Mouse (Mus musculus) liver, embryonic 14.5 days (tissue): ENCODE measurements around the gene Dot1l. TPM values are rescaled to one million over a fixed set of nuclear protein-coding genes. Genes with fewer than 3 reads are reported as not detected.

Source experiments
- ATAC-seq: fragments of 200-750 bp; cut with Nextera tagmentation; 2 replicates; pipeline ENCODE4 v1.8.0; 2017; ENCODE audit warnings: moderate number of reproducible peaks, mild to moderate bottlenecking, moderate library complexity; ENCODE audit not compliant: insufficient read depth
- DNase-seq, 3 experiments: peaks; one replicate each; pipeline ENCODE4 v3.0.0-alpha.2; 2012 to 2013; ENCODE audit warnings: low read depth in 3 of 3, low spot score in 3 of 3
- H3K27ac ChIP-seq: fragments of 300-500 bp; sonication (generic); 2 replicates; pipeline ENCODE4 v1.5.1; 2014; ENCODE audit warnings: moderate library complexity, mild to moderate bottlenecking, control low read depth, inconsistent platforms
- H3K27me3 ChIP-seq: fragments of 300-500 bp; sonication (generic); 2 replicates; pipeline ENCODE4 v1.6.1; 2014; ENCODE audit warnings: mild to moderate bottlenecking, low read length, moderate library complexity; ENCODE audit not compliant: control insufficient read depth, insufficient read depth
- H3K36me3 ChIP-seq: fragments of 300-500 bp; sonication (generic); replicated peaks from 2 replicates; pipeline ENCODE4 v1.6.1; 2014; ENCODE audit warnings: low read depth; ENCODE audit not compliant: control insufficient read depth, insufficient read depth
- H3K4me1 ChIP-seq, 2 experiments: fragments of 200-500 bp in 1 of 2; fragments of 300-500 bp in 1 of 2; sonication (generic) in 1 of 2; replicated peaks; 2 replicates each; pipeline ENCODE4 v1.6.1; 2012 to 2014; ENCODE audit warnings: antibody characterized with exemption in 1 of 2, inconsistent platforms in 1 of 2, low read length in 1 of 2; ENCODE audit not compliant: control insufficient read depth in 2 of 2, insufficient read depth in 2 of 2
- H3K4me2 ChIP-seq: fragments of 300-500 bp; sonication (generic); 2 replicates; pipeline ENCODE4 v1.6.1; 2014; ENCODE audit warnings: low read depth, mild to moderate bottlenecking, control low read depth, moderate library complexity
- H3K4me3 ChIP-seq, 2 experiments: fragments of 200-500 bp in 1 of 2; fragments of 300-500 bp in 1 of 2; sonication (generic) in 1 of 2; 2 replicates each; pipeline ENCODE4 v1.5.1; 2012 to 2014; ENCODE audit warnings: low read depth in 2 of 2, low read length in 2 of 2, mild to moderate bottlenecking in 2 of 2, control low read depth in 1 of 2, inconsistent platforms in 1 of 2, moderate library complexity in 1 of 2; ENCODE audit not compliant: insufficient read depth in 1 of 2
- H3K9ac ChIP-seq: fragments of 300-500 bp; sonication (generic); replicated peaks from 2 replicates; pipeline ENCODE4 v1.6.1; 2014; ENCODE audit warnings: mild to moderate bottlenecking, control low read depth, moderate library complexity
- H3K9me3 ChIP-seq: fragments of 300-500 bp; sonication (generic); 2 replicates; pipeline ENCODE4 v1.6.1; 2016; ENCODE audit warnings: low read length, mixed read lengths; ENCODE audit not compliant: control insufficient read depth
- CTCF ChIP-seq: IDR thresholded peaks from 2 replicates; pipeline ENCODE4 v1.5.1; 2016; ENCODE audit warnings: antibody characterized with exemption, low read depth, control low read depth
- EP300 ChIP-seq: IDR thresholded peaks from 2 replicates; pipeline ENCODE4 v1.6.1; 2016; ENCODE audit warnings: antibody characterized with exemption, low read depth
- WGBS: fragments of 180-500 bp; shearing (Covaris S2); extraction: QIAGEN DNeasy Blood & Tissue Kit; methylation state at CpG from one replicate; pipeline ENCODE4 v1.1.7; 2014; ENCODE audit not compliant: insufficient replicate concordance; 5-methylcytosine and 5-hydroxymethylcytosine counted together
- polyA plus RNA-seq, 2 experiments: library from polyadenylated mRNA; depleted of rRNA in 1 of 2; stranded (reverse) in 1 of 2; unstranded in 1 of 2; fragments of >200 nt; fragmentation: Nextera tagmentation in 1 of 2; extraction: Ambion mirVana in 1 of 2; gene quantifications; 2 replicates each; pipeline versions ENCODE4 v1.2.1 to v1.2.3; 2012 to 2014

Dot1l gene
- polyA plus RNA-seq, 2 experiments = 7.1 to 11.6 TPM

- WGBS = 72% methylated on average over 4 of the region's 4 CpGs
- Histone ChIP-seq H3K27ac (no peak overlapping the region), H3K27me3 (no peaks in the 10 kb centered on the region), H3K9me3 (no peaks in the 10 kb centered on the region), H3K4me1 (peaks cover 3 to 11% of the 10 kb centered on the region in 2 experiments; a peak in 3 of 4 replicates), H3K4me3 (no peak overlapping the region), H3K36me3 (peaks cover 75% of the 10 kb centered on the region), H3K4me2 (no peak overlapping the region), H3K9ac (no peak overlapping the region)
- no peak for TF ChIP-seq EP300
- no peak for TF ChIP-seq CTCF
- peak; percentile 16; the same call in 1 of the 2 replicates for ATAC-seq
- no peak for DNase-seq
Observed at GRCm38 (mm10) chr10:80774981-80775380, 20.0 kb downstream of the Dot1l start.

GRCm38 (mm10) chr10:80775731-80776130 is 20.7 kb downstream of the Dot1l start:
- Histone ChIP-seq H3K4me3 (no peak overlapping the region), H3K27ac (no peak overlapping the region), H3K27me3 (no peaks in the 10 kb centered on the region), H3K9ac (no peak overlapping the region), H3K36me3 (peaks cover 73% of the 10 kb centered on the region), H3K9me3 (no peaks in the 10 kb centered on the region), H3K4me2 (no peak overlapping the region), H3K4me1 (peaks cover 3 to 9% of the 10 kb centered on the region in 2 experiments; a peak in 3 of 4 replicates)
- DNase-seq (no peak), ATAC-seq (no peak)
- TF ChIP-seq EP300 = no peak
- no peak for TF ChIP-seq CTCF
- WGBS = 81% methylated on average over 4 of the region's 4 CpGs

DNA sequence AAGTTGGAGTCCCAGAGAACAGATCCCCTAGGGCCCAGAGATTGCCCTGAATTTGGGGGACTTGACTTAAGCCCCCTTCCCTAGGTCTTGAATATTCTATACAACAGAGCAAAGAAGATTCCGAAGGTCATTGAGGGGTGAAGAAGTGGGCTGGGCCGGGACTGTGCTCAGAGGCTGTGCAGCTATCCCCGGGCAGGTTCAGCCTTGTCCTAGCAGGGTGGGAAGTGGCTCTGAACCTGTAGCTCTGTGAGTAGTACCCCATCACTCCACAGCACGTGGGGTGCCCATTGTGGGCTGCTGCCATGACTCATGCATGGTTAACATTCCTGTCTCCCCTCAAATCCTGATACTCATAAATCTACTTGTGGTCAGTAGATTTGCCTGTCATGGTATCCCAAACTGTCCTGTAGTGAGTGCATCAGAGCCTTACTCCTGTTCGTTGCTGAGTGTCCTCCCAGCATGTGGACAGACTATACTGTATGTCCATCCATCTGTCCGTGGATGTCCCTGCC is 21.4 kb downstream of the Dot1l start:
- no peak for ATAC-seq
- Histone ChIP-seq H3K9me3 (no peaks in the 10 kb centered on the region), H3K4me1 (peaks cover 3 to 9% of the 10 kb centered on the region in 2 experiments; a peak in 3 of 4 replicates), H3K27me3 (no peaks in the 10 kb centered on the region), H3K36me3 (peaks cover 73% of the 10 kb centered on the region), H3K9ac (no peak overlapping the region), H3K27ac (no peak overlapping the region), H3K4me2 (no peak overlapping the region), H3K4me3 (no peak overlapping the region)
- TF ChIP-seq EP300 (no peak), CTCF (no peak)
- WGBS = 82% methylated on average over 6 of the region's 6 CpGs
- no peak for DNase-seq

DNA sequence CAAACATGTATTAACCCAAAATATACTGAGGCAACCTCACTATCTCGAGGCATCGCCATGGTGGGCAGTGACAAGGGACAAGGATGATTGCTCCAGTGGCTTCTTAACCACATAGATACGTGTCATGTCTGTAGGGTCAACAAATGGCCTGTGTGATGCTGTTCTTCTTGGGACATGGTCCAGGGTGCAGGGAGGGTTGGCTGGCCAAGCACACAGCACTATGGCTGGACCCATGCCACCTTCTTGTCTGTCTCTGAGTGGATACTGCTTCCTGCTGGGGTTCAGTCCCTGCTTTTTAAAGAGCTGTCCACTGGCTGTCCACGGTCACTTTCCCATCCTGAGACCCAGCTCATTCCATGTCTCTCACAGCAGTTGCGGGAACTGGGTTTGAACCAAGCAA is 22.1 kb downstream of the Dot1l start:
- H3K27ac ChIP-seq = no peak overlapping the region
- no peak for ATAC-seq
- no peak overlapping the region for H3K4me3 ChIP-seq
- H3K4me2 ChIP-seq = no peak overlapping the region
- H3K9me3 ChIP-seq = no peaks in the 10 kb centered on the region
- no peaks in the 10 kb centered on the region for H3K27me3 ChIP-seq
- no peak for DNase-seq
- no peak overlapping the region for H3K9ac ChIP-seq
- H3K36me3 ChIP-seq = peaks cover 71% of the 10 kb centered on the region
- H3K4me1 ChIP-seq = peaks cover 3 to 9% of the 10 kb centered on the region in 2 experiments; a peak in 3 of 4 replicates
- TF ChIP-seq EP300 (no peak), CTCF (no peak)
- 78% methylated on average over 5 of the region's 5 CpGs for WGBS

DNA sequence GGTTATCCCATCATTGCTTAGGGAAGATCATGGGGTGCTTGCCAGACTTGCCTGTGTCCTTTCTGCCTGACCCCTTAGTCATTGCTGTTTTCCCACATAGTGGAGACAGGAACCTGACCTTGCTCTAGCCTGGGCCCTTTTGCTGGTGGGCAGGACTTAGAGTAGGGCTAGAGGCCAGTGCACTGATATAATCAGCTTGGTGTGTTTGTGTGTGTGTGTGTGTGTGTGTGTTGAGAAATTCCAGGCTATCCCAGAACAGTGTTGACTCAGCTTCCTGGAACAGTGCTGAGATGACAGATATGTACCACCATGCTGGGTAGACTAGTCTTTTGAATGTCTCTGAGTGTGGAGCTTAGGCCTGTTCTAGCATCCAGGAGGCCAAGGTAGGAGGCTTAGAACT is 24.6 kb downstream of the Dot1l start:
- TF ChIP-seq EP300 (no peak), CTCF (no peak)
- no peaks in the 10 kb centered on the region for H3K4me1 ChIP-seq
- H3K9me3 ChIP-seq = no peaks in the 10 kb centered on the region
- no peak overlapping the region for H3K9ac ChIP-seq
- ATAC-seq (no peak), DNase-seq (no peak)
- no peaks in the 10 kb centered on the region for H3K27me3 ChIP-seq
- H3K4me3 ChIP-seq = no peak overlapping the region
- no peak overlapping the region for H3K27ac ChIP-seq
- H3K36me3 ChIP-seq = peaks cover 62% of the 10 kb centered on the region
- H3K4me2 ChIP-seq = no peak overlapping the region
